Mouse (Mus musculus): ENCODE measurements around the gene Eml5. TPM values are rescaled to one million over a fixed set of nuclear protein-coding genes. Genes with fewer than 3 reads are reported as not detected.
A peak's percentile ranks its signal among the peaks of the same experiment; 100 is the strongest.

Eml5 gene
- total and polyA plus RNA-seq, 3 experiments, result 1.7 to 28.9 (median 12.0) TPM

DNA sequence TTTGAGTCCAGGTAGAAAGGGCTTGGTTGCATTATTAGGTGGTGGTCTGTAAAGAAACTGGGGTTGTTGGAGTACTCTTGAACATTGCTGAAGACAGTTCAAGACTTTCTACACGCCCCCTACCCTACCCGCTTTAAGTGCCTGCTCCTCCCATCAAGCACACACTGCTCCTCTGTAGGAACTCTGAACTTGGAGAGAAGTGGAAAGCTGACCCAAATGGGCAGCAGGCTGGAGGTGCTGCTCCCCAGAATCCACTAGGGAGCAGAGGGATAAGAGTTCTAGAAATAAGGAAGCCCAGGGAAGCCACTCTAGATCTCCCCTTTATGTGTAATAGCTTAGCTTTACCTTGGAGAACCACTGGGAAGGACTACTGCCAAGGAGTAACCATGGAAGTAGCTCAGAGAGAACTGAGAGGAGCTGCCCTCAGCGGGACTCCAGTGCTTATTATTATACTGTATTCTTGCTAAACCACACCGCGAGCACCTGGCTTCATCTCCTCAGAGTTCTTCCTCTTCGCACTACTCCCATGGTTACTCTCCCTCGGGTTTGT lies 163.4 kb downstream of the Eml5 start:
- Histone ChIP-seq H3K36me3 (replicated peaks) (peaks cover 3% of the 10 kb centered on the region), H3K9me3 (replicated peaks) (0 out of 2 replicates have a peak, but pooled peaks cover 1% of the 10 kb centered on the region), H3K4me1 (ENCODE audit: insufficient read depth, low read depth, low read length) (peaks cover 51% of the 10 kb centered on the region), H3K4me3 (ENCODE audit: low read depth, low read length) (peak overlapping the region; percentile 76), H3K27me3 (ENCODE audit: insufficient read depth, low read length) (peaks cover 22% of the 10 kb centered on the region)
- peak; percentile 33 for DNase-seq (ENCODE audit: low spot score)
- no peak for ATAC-seq (ENCODE audit: extremely low read depth, insufficient number of reproducible peaks, low FRiP score, poor library complexity, severe bottlenecking)
- TF ChIP-seq GATA2 (IDR thresholded peaks at IDR 0.05; ENCODE audit: borderline replicate concordance, low read depth, low read length) (no peak), TAL1 (conservative IDR thresholded peaks at IDR 0.05; ENCODE audit: low read depth, low read length) (no peak), CTCF (IDR thresholded peaks at IDR 0.05; ENCODE audit: low read depth, low read length) (no peak), POLR2AphosphoS5 (IDR thresholded peaks at IDR 0.05; ENCODE audit: insufficient replicate concordance, low read depth, low read length) (no peak), GATA1 (IDR thresholded peaks at IDR 0.05; ENCODE audit: borderline replicate concordance, low read length) (no peak)

- TF ChIP-seq POLR2AphosphoS5 (IDR thresholded peaks at IDR 0.05; ENCODE audit: insufficient replicate concordance, low read depth, low read length) (no peak), TAL1 (conservative IDR thresholded peaks at IDR 0.05; ENCODE audit: low read depth, low read length) (no peak), GATA2 (IDR thresholded peaks at IDR 0.05; ENCODE audit: borderline replicate concordance, low read depth, low read length) (no peak)
- H3K4me1 ChIP-seq (ENCODE audit: insufficient read depth, low read depth, low read length), result peaks cover 56% of the 10 kb centered on the region
- ATAC-seq (ENCODE audit: extremely low read depth, insufficient number of reproducible peaks, low FRiP score, poor library complexity, severe bottlenecking) (no peak), DNase-seq (ENCODE audit: low spot score) (peak; percentile 59)
- H3K27me3 ChIP-seq (ENCODE audit: insufficient read depth, low read length), result peaks cover 16% of the 10 kb centered on the region
- H3K4me3 ChIP-seq (ENCODE audit: low read depth, low read length), result peak within 1 kb of the TSS; percentile 76
- peaks cover 5% of the 10 kb centered on the region for H3K36me3 ChIP-seq (replicated peaks)
- 0 out of 2 replicates have a peak, but pooled peaks cover 1% of the 10 kb centered on the region for H3K9me3 ChIP-seq (replicated peaks)
These were observed 164.1 kb downstream of the Eml5 start, which contains the start of gene Ptpn21 for GRCm38 (mm10) chr12:98736951-98737800. Ptpn21 (minus strand) TSS chr12:98737405.

Other genes with a start within 250 kb of the Eml5 start
- gene Ptpn21, start 164.1 kb downstream of the Eml5 start, total RNA-seq (2014; fragmentation: Nextera tagmentation), result 35.4 and 36.5 TPM in 2 replicates
- 7.2 and 7.7 TPM in 2 replicates for gene Ptpn21, start 164.1 kb downstream of the Eml5 start, total RNA-seq (2017)
- 6.7 and 9.0 TPM in 2 replicates for gene Ptpn21, start 164.1 kb downstream of the Eml5 start, polyA plus RNA-seq (2012)
- 667 and 789 TPM in 2 replicates for gene Zc3h14, start 154.5 kb downstream of the Eml5 start, total RNA-seq (2014; fragmentation: Nextera tagmentation)
- gene Zc3h14, start 154.5 kb downstream of the Eml5 start, total RNA-seq (2017), result 226 and 228 TPM in 2 replicates
- gene Zc3h14, start 154.5 kb downstream of the Eml5 start, polyA plus RNA-seq (2012), result 16.1 and 19.5 TPM in 2 replicates
- gene Ttc8, start 19.1 kb upstream of the Eml5 start, total RNA-seq (2014; fragmentation: Nextera tagmentation), result not detected in 2 replicates
- 0.87 and 1.1 TPM in 2 replicates for gene Ttc8, start 19.1 kb upstream of the Eml5 start, total RNA-seq (2017)
- gene Ttc8, start 19.1 kb upstream of the Eml5 start, polyA plus RNA-seq (2012), result 0.14 TPM in 1 of 2 replicates, not detected in the other

Measured in G1E (cell line).